Mouse (Mus musculus) gastrocnemius, adult 18-20 months (tissue): ENCODE results near the gene Slc1a2. TPM values are rescaled to one million over a fixed set of nuclear protein-coding genes. Genes with fewer than 3 reads are reported as not detected.
A peak's percentile ranks its signal among the peaks of the same experiment; 100 is the strongest.

Experiments used
- DNase-seq: peaks from one replicate; pipeline ENCODE4 v3.0.0; 2021; ENCODE audit warnings: low spot score
- total RNA-seq, 2 experiments: library from RNA; stranded (reverse); gene quantifications; 2 replicates each; pipeline ENCODE4 v1.2.3; 2021

Slc1a2 gene
- total RNA-seq, 2 experiments from 2014 or later = 0.55 TPM; not detected in 1

GRCm38 (mm10) chr2:102663339-102663738 is 4.9 kb downstream of the Slc1a2 start:
- no peak for DNase-seq

- no peak for DNase-seq
Observed at GRCm38 (mm10) chr2:102663865-102664264, 5.4 kb downstream of the Slc1a2 start.

GRCm38 (mm10) chr2:102667981-102668380 is 9.5 kb downstream of the Slc1a2 start:
- DNase-seq = no peak

- no peak for DNase-seq
Observed at GRCm38 (mm10) chr2:102669580-102669979, 11.1 kb downstream of the Slc1a2 start.

GRCm38 (mm10) chr2:102674582-102674981 is 16.1 kb downstream of the Slc1a2 start:
- DNase-seq = no peak

- DNase-seq = peak; percentile 50
Observed at GRCm38 (mm10) chr2:102675275-102675674, 16.8 kb downstream of the Slc1a2 start.

- DNase-seq = no peak
Observed at GRCm38 (mm10) chr2:102676716-102677312, 18.4 kb downstream of the Slc1a2 start.

- no peak for DNase-seq
Observed at GRCm38 (mm10) chr2:102677400-102677799, 18.9 kb downstream of the Slc1a2 start.

GRCm38 (mm10) chr2:102681351-102681750 is 22.9 kb downstream of the Slc1a2 start:
- DNase-seq = no peak

- DNase-seq = peak; percentile 42
Observed at GRCm38 (mm10) chr2:102682168-102682567, 23.7 kb downstream of the Slc1a2 start.

GRCm38 (mm10) chr2:102685371-102686107 is 27.1 kb downstream of the Slc1a2 start:
- no peak for DNase-seq

GRCm38 (mm10) chr2:102686108-102686450 is 27.6 kb downstream of the Slc1a2 start:
- DNase-seq = no peak

- no peak for DNase-seq
Observed at GRCm38 (mm10) chr2:102693556-102693955, 35.1 kb downstream of the Slc1a2 start.

GRCm38 (mm10) chr2:102694750-102695149 is 36.3 kb downstream of the Slc1a2 start:
- DNase-seq = no peak

- DNase-seq = no peak
Observed at GRCm38 (mm10) chr2:102695541-102695940, 37.1 kb downstream of the Slc1a2 start.

GRCm38 (mm10) chr2:102697732-102698131 is 39.3 kb downstream of the Slc1a2 start:
- no peak for DNase-seq

- DNase-seq = no peak
Observed at GRCm38 (mm10) chr2:102699921-102700320, 41.5 kb downstream of the Slc1a2 start.

GRCm38 (mm10) chr2:102700695-102701094 is 42.2 kb downstream of the Slc1a2 start:
- no peak for DNase-seq

GRCm38 (mm10) chr2:102701382-102701781 is 42.9 kb downstream of the Slc1a2 start:
- no peak for DNase-seq

GRCm38 (mm10) chr2:102703556-102703955 is 45.1 kb downstream of the Slc1a2 start:
- DNase-seq = no peak

GRCm38 (mm10) chr2:102704781-102705180 is 46.3 kb downstream of the Slc1a2 start:
- no peak for DNase-seq

- DNase-seq = no peak
Observed at GRCm38 (mm10) chr2:102711511-102711910, 53.1 kb downstream of the Slc1a2 start.

GRCm38 (mm10) chr2:102712049-102712448 is 53.6 kb downstream of the Slc1a2 start:
- DNase-seq = no peak
